ENCODE assay signal across 16 mouse cellular contexts in the genomic region with DNA sequence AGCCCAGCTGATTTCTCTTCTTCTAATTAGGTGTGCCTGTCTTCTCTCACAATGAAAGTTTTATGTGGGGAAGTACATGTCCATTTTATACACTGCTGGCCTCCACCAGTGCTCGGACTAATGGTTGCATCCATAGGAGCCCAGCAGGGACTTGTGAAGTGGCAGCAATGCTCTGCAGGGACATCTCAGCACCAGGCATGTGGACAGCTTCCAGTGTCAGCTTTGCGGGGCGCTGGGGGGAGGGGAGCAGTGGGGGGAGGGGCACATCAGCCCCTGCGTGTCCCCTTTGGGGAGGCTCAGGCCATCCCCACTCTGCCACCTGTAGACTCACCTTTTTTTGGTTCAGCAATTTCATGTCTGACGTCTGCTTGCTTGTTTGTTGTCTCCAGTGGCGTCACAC. TPM values are rescaled to one million over a fixed set of nuclear protein-coding genes. Genes with fewer than 3 reads are reported as not detected.
DNase-seq lines count a peak whose midpoint lies in the region; ATAC-seq and TF ChIP-seq lines count a peak whose summit lies in the region.
"Had no signal": no experiment of that assay in that cellular context is flagged by ENCODE, and none has a peak within 500 bp of the region (broad histone marks: within the 10 kb centered on the region; RNA-seq: fewer than 3 reads in every experiment).

No protein-coding gene starts in this region.

- H3K36me3 ChIP-seq in forebrain, embryonic 10.5 days (replicated peaks): no peaks in the 10 kb centered on the region
- no peaks in the 10 kb centered on the region for H3K36me3 ChIP-seq in forebrain, embryonic 15.5 days
- H3K36me3 ChIP-seq in kidney, adult 2 months (ENCODE audit: control insufficient read depth, insufficient read depth, low read length): no peaks in the 10 kb centered on the region
- no peaks in the 10 kb centered on the region for H3K36me3 ChIP-seq in midbrain, embryonic 14.5 days (ENCODE audit: control insufficient read depth, insufficient read depth, low read length)
- H3K36me3 ChIP-seq in midbrain, embryonic 15.5 days (replicated peaks): no peaks in the 10 kb centered on the region
- no peaks in the 10 kb centered on the region for H3K36me3 ChIP-seq in myocyte (ENCODE audit: control insufficient read depth, insufficient read depth)
- H3K36me3 ChIP-seq: heart, embryonic 10.5 days had no signal

- 7% methylated on average over 6 of the region's 6 CpGs for WGBS in forebrain, embryonic 10.5 days
- WGBS in forebrain, embryonic 15.5 days: 12% methylated on average over 5 of the region's 6 CpGs
- 11% methylated on average over 6 of the region's 6 CpGs for WGBS in kidney, adult 2 months
- WGBS in midbrain, embryonic 14.5 days: 1% methylated on average over 6 of the region's 6 CpGs
- WGBS in midbrain, embryonic 15.5 days: 1% methylated on average over 5 of the region's 6 CpGs

- TF ChIP-seq POLR2A in kidney, adult 2 months (IDR thresholded peaks at IDR 0.05; ENCODE audit: low read depth, low read length): no peak
- TF ChIP-seq POLR2A in myocyte (IDR thresholded peaks at IDR 0.05; ENCODE audit: insufficient read length, low read depth): no peak

- no peak overlapping the region for H3ac ChIP-seq in myocyte (ENCODE audit: control insufficient read depth, insufficient read length)

- H3K4me3 ChIP-seq in forebrain, embryonic 10.5 days: 0 out of 2 replicates have a peak overlapping the region, but pooled peaks have one; percentile 10
- no peak overlapping the region for H3K4me3 ChIP-seq in forebrain, embryonic 15.5 days
- H3K4me3 ChIP-seq in kidney, adult 2 months (ENCODE audit: insufficient read depth, low read depth, low read length): no peak overlapping the region
- no peak overlapping the region for H3K4me3 ChIP-seq in midbrain, embryonic 14.5 days (replicated peaks; ENCODE audit: low read depth, low read length)
- no peak overlapping the region for H3K4me3 ChIP-seq in midbrain, embryonic 15.5 days
- no peak overlapping the region for H3K4me3 ChIP-seq in myocyte
- H3K4me3 ChIP-seq: erythroblast, embryonic 14.5 days; heart, embryonic 10.5 days had no signal

- H3K4me2 ChIP-seq in forebrain, embryonic 15.5 days (replicated peaks): no peak overlapping the region
- 0 out of 2 replicates have a peak overlapping the region, but pooled peaks have one; percentile 21 for H3K4me2 ChIP-seq in midbrain, embryonic 14.5 days (ENCODE audit: low read length)
- no peak overlapping the region for H3K4me2 ChIP-seq in midbrain, embryonic 15.5 days
- no peak overlapping the region for H3K4me2 ChIP-seq in myocyte (ENCODE audit: low read depth)

- H3K27ac ChIP-seq in forebrain, embryonic 10.5 days: no peak overlapping the region
- no peak overlapping the region for H3K27ac ChIP-seq in forebrain, embryonic 15.5 days (replicated peaks)
- no peak overlapping the region for H3K27ac ChIP-seq in kidney, adult 2 months (ENCODE audit: insufficient read depth, low read depth, low read length)
- no peak overlapping the region for H3K27ac ChIP-seq in midbrain, embryonic 14.5 days (replicated peaks; ENCODE audit: low read depth, low read length)
- no peak overlapping the region for H3K27ac ChIP-seq in midbrain, embryonic 15.5 days
- H3K27ac ChIP-seq: heart, embryonic 10.5 days; macrophage had no signal

- H3K4me1 ChIP-seq in forebrain, embryonic 10.5 days: peaks cover 13% of the 10 kb centered on the region
- peaks cover 13% of the 10 kb centered on the region for H3K4me1 ChIP-seq in forebrain, embryonic 15.5 days
- no peaks in the 10 kb centered on the region for H3K4me1 ChIP-seq in kidney, adult 2 months (ENCODE audit: control insufficient read depth, insufficient read depth, low read length)
- peaks cover 12% of the 10 kb centered on the region for H3K4me1 ChIP-seq in midbrain, embryonic 14.5 days (ENCODE audit: control insufficient read depth, insufficient read depth, low read length)
- peaks cover 28% of the 10 kb centered on the region for H3K4me1 ChIP-seq in midbrain, embryonic 15.5 days

- intact Hi-C loops in left cerebral cortex, postnatal 4 days (cut with DNase I): no loop called here

- no peak for DNase-seq in forebrain, embryonic 10.5 days (ENCODE audit: extremely low spot score, low spot score)
- DNase-seq in kidney, postnatal 10 days: peak; percentile 42
- no peak for DNase-seq in kidney, adult 2 months
- no peak for DNase-seq in midbrain, embryonic 14.5 days
- no peak for DNase-seq in left cerebral cortex, postnatal 4 days
- DNase-seq: cerebellum, adult 9-11 months; heart, postnatal 10 days; kidney, adult 9 months; thymus, adult 18-20 months had no signal

- no peak overlapping the region for H3K9ac ChIP-seq in forebrain, embryonic 15.5 days (replicated peaks)
- H3K9ac ChIP-seq in midbrain, embryonic 14.5 days (replicated peaks; ENCODE audit: low read length): no peak overlapping the region
- H3K9ac ChIP-seq in midbrain, embryonic 15.5 days: no peak overlapping the region

- no peaks in the 10 kb centered on the region for H3K9me3 ChIP-seq in forebrain, embryonic 10.5 days
- no peaks in the 10 kb centered on the region for H3K9me3 ChIP-seq in forebrain, embryonic 15.5 days
- no peaks in the 10 kb centered on the region for H3K9me3 ChIP-seq in midbrain, embryonic 14.5 days (ENCODE audit: control insufficient read depth, low read length)
- H3K9me3 ChIP-seq in midbrain, embryonic 15.5 days: no peaks in the 10 kb centered on the region
- H3K9me3 ChIP-seq: heart, embryonic 10.5 days had no signal

- no peaks in the 10 kb centered on the region for H3K79me2 ChIP-seq in myocyte (ENCODE audit: control insufficient read depth, insufficient read depth)

- peaks cover 63% of the 10 kb centered on the region for H3K27me3 ChIP-seq in forebrain, embryonic 10.5 days (ENCODE audit: poor library complexity, severe bottlenecking)
- peaks cover 51% of the 10 kb centered on the region for H3K27me3 ChIP-seq in forebrain, embryonic 15.5 days
- 0 out of 2 replicates have a peak, but pooled peaks cover 2% of the 10 kb centered on the region for H3K27me3 ChIP-seq in kidney, adult 2 months (replicated peaks; ENCODE audit: control insufficient read depth, insufficient read depth, low read length)
- peaks cover 48% of the 10 kb centered on the region for H3K27me3 ChIP-seq in midbrain, embryonic 14.5 days (ENCODE audit: control insufficient read depth, insufficient read depth, low read length)
- peaks cover 48% of the 10 kb centered on the region for H3K27me3 ChIP-seq in midbrain, embryonic 15.5 days (replicated peaks)
- peaks cover 59% of the 10 kb centered on the region for H3K27me3 ChIP-seq in myocyte (ENCODE audit: control insufficient read depth, insufficient read depth, insufficient read length)

- no peak for TF ChIP-seq CTCF in kidney, adult 2 months (conservative IDR thresholded peaks at IDR 0.05; ENCODE audit: insufficient read depth, insufficient read length, low read depth, low read length)

- no peak for ATAC-seq in forebrain, embryonic 15.5 days (replicated peaks)
- no peak for ATAC-seq in midbrain, embryonic 14.5 days (ENCODE audit: low FRiP score, low TSS enrichment)
- no peak for ATAC-seq in midbrain, embryonic 15.5 days (replicated peaks)

TF ChIP-seq in myocyte, 11 proteins besides CTCF, POLR2A, EP300 and RAD21:
- TF ChIP-seq REST (IDR thresholded peaks at IDR 0.05; ENCODE audit: insufficient read depth, insufficient read length): peak; percentile 74
- no peak for TF ChIP-seq CEBPB (IDR thresholded peaks at IDR 0.05; ENCODE audit: insufficient read depth, poor library complexity, severe bottlenecking)
- TF ChIP-seq SRF (IDR thresholded peaks at IDR 0.05; ENCODE audit: control insufficient read depth, insufficient read length, low read depth): no peak
- no peak for TF ChIP-seq MYOD1 (IDR thresholded peaks at IDR 0.05; ENCODE audit: control insufficient read depth in 1 of 3, insufficient read length in 2 of 3, low read depth in 2 of 3)
- TF ChIP-seq TCF3 (IDR thresholded peaks at IDR 0.05; ENCODE audit: insufficient read length, low read depth): no peak
- TF ChIP-seq MAX (IDR thresholded peaks at IDR 0.05; ENCODE audit: low read depth): no peak
- TF ChIP-seq USF1 (IDR thresholded peaks at IDR 0.05; ENCODE audit: low read depth): no peak
- TF ChIP-seq E2F4 (IDR thresholded peaks at IDR 0.05; ENCODE audit: insufficient read depth): no peak
TF ChIP-seq in myocyte: peak in this region for 1.

RNA-seq across cellular contexts. Expression of a gene that starts 5.5 kb away (rescaled TPM):
- polyA plus RNA-seq in forebrain, embryonic 10.5 days (2016; fragmentation: Nextera tagmentation; extraction: Ambion mirVana): 0.11 and 0.17 TPM in 2 replicates
- polyA plus RNA-seq in forebrain, embryonic 15.5 days (2015; fragmentation: Nextera tagmentation; extraction: Ambion mirVana): 0.89 and 0.91 TPM in 2 replicates
- polyA plus RNA-seq in kidney, adult 2 months (2012; rRNA removed): 0.05 and 0.30 TPM in 2 replicates
- polyA plus RNA-seq in midbrain, embryonic 14.5 days (2014; fragmentation: Nextera tagmentation; extraction: Ambion mirVana): 3.2 and 3.5 TPM in 2 replicates
- 3.6 and 3.9 TPM in 2 replicates for polyA plus RNA-seq in midbrain, embryonic 15.5 days (2015; fragmentation: Nextera tagmentation; extraction: Ambion mirVana)
- polyA plus RNA-seq in myocyte (2012; fragmentation: generic; extraction: Trizol): 0.04 TPM
- total RNA-seq in left cerebral cortex, postnatal 4 days (2021): 1 to 10 TPM; 3.2 to 4.8 TPM
- polyA plus RNA-seq: liver, adult 2 months had no signal

RNA-seq across cellular contexts. Expression of a gene that starts 33.2 kb away (rescaled TPM):
- polyA plus RNA-seq in forebrain, embryonic 10.5 days (2016; fragmentation: Nextera tagmentation; extraction: Ambion mirVana): 61.5 and 64.3 TPM in 2 replicates
- polyA plus RNA-seq in forebrain, embryonic 15.5 days (2015; fragmentation: Nextera tagmentation; extraction: Ambion mirVana): 78.5 and 81.4 TPM in 2 replicates
- polyA plus RNA-seq in kidney, adult 2 months (2012; rRNA removed): 110 and 123 TPM in 2 replicates
- polyA plus RNA-seq in midbrain, embryonic 14.5 days (2014; fragmentation: Nextera tagmentation; extraction: Ambion mirVana): 84.7 and 96.5 TPM in 2 replicates
- polyA plus RNA-seq in midbrain, embryonic 15.5 days (2015; fragmentation: Nextera tagmentation; extraction: Ambion mirVana): 110 and 113 TPM in 2 replicates
- 55.6 TPM for polyA plus RNA-seq in myocyte (2012; fragmentation: generic; extraction: Trizol)
- 100 to 1,000 TPM; 110 to 115 TPM for total RNA-seq in left cerebral cortex, postnatal 4 days (2021)

RNA-seq across cellular contexts. Expression of a gene that starts 58.3 kb away (rescaled TPM):
- polyA plus RNA-seq in forebrain, embryonic 10.5 days (2016; fragmentation: Nextera tagmentation; extraction: Ambion mirVana): 56.8 and 58.2 TPM in 2 replicates
- 64.6 and 64.8 TPM in 2 replicates for polyA plus RNA-seq in forebrain, embryonic 15.5 days (2015; fragmentation: Nextera tagmentation; extraction: Ambion mirVana)
- polyA plus RNA-seq in kidney, adult 2 months (2012; rRNA removed): 16.6 and 17.7 TPM in 2 replicates
- 60.4 and 66.9 TPM in 2 replicates for polyA plus RNA-seq in midbrain, embryonic 14.5 days (2014; fragmentation: Nextera tagmentation; extraction: Ambion mirVana)
- polyA plus RNA-seq in midbrain, embryonic 15.5 days (2015; fragmentation: Nextera tagmentation; extraction: Ambion mirVana): 58.2 and 59.7 TPM in 2 replicates
- polyA plus RNA-seq in myocyte (2012; fragmentation: generic; extraction: Trizol): 57.9 TPM
- 10 to 100 TPM; 58.1 to 61.4 TPM for total RNA-seq in left cerebral cortex, postnatal 4 days (2021)
